ENCODE assay signal across 17 mouse cellular contexts in the genomic region with DNA sequence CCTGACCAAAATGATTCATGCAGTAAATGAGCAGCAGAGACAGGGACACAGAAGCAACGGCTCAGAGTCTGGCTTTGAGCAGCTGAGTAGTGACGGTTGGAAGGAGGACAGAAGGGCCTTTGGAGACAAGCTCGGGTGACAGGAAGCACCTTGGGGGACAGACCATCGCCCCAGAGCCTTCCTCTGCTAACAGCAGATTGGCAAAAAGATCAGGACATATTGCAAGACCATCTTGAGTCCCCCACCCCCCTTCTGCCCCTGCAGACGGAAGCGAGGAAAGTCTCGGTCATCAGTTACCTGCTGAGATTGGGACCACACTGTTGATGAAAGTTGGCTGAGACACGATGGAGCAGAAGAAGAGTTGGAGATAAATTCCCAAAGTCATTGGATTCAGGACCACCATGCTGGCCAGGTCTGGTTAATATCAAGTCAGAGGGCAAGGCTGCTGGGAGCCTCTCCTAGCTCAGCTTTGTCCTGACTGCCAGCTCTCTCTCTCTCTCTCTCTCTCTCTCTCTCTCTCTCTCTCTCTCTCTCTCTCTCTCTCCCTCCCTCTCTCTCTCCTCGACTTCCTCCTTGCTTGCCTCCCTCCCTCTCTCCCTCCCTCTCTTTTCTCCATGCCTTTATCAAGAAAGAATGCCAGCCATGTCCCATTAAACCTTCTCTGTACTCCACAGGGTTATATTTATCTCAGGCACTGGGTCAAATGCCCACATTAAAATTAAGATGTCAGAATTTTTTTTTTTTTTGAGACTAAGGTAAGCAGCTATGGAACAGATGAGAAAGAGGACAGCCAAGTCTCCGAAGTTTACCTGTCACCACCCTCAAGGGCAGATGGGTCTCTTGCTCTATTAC. TPM values are rescaled to one million over a fixed set of nuclear protein-coding genes. Genes with fewer than 3 reads are reported as not detected.
A peak's percentile ranks its signal among the peaks of the same experiment; 100 is the strongest.
DNase-seq lines count a peak whose midpoint lies in the region; ATAC-seq and TF ChIP-seq lines count a peak whose summit lies in the region.
"Had no signal": no experiment of that assay in that cellular context is flagged by ENCODE, and none has a peak within 500 bp of the region (broad histone marks: within the 10 kb centered on the region; RNA-seq: fewer than 3 reads in every experiment).

No protein-coding gene starts in this region.

- H3K9ac ChIP-seq in heart, embryonic 13.5 days = peak overlapping the region; percentile 72
- H3K9ac ChIP-seq: hindbrain, embryonic 12.5 days; limb, embryonic 15.5 days; lung, embryonic 14.5 days; neural tube, embryonic 15.5 days had no signal

- ATAC-seq in heart, embryonic 13.5 days (ENCODE audit: extremely low read depth, insufficient number of reproducible peaks, low FRiP score, low TSS enrichment) = no peak; the same call in 1 of the 2 replicates
- peak; percentile 61 for ATAC-seq in granulocyte monocyte progenitor cell, adult 5-6 weeks (replicated peaks; ENCODE audit: poor library complexity, severe bottlenecking)
- no peak for ATAC-seq in erythroid progenitor cell, adult 5-6 weeks (replicated peaks; ENCODE audit: low FRiP score, poor library complexity, severe bottlenecking)

- TF ChIP-seq POLR2A in thymus, adult 2 months (IDR thresholded peaks at IDR 0.05; ENCODE audit: control insufficient read depth, extremely low read depth, insufficient read depth, low read length, poor library complexity) = no peak

- no peak for DNase-seq in heart, adult 9 months (ENCODE audit: low spot score in 2 of 2)
- peak; percentile 26 for DNase-seq in MN1 (ENCODE audit: low spot score)
- no peak for DNase-seq in thymus, adult 2 months
- no peak for DNase-seq in cerebellum, adult 18-20 months
- no peak for DNase-seq in kidney, postnatal 10 days
- DNase-seq: cerebellum, adult 8-10 months; kidney, adult 18-20 months; kidney, postnatal 4 days; lung, embryonic 14.5 days had no signal

- no peaks in the 10 kb centered on the region for H3K36me3 ChIP-seq in heart, embryonic 13.5 days
- peaks cover 9% of the 10 kb centered on the region; the same call in 1 of the 2 replicates for H3K36me3 ChIP-seq in thymus, adult 2 months (ENCODE audit: control insufficient read depth, insufficient read depth, low read length)
- H3K36me3 ChIP-seq: hindbrain, embryonic 12.5 days; limb, embryonic 15.5 days; neural tube, embryonic 15.5 days had no signal

- peak overlapping the region; percentile 81 for H3K27ac ChIP-seq in heart, embryonic 13.5 days (replicated peaks)
- peak overlapping the region; percentile 88 for H3K27ac ChIP-seq in thymus, adult 2 months (ENCODE audit: control insufficient read depth, insufficient read depth, low read length)
- H3K27ac ChIP-seq: hindbrain, embryonic 12.5 days; limb, embryonic 15.5 days; neural tube, embryonic 15.5 days had no signal

- WGBS in heart, embryonic 13.5 days = 20% methylated on average over 10 of the region's 10 CpGs
- WGBS in thymus, adult 2 months = 9% methylated on average over 10 of the region's 10 CpGs

- H3K4me3 ChIP-seq in heart, embryonic 13.5 days = peak overlapping the region; percentile 47
- H3K4me3 ChIP-seq in thymus, adult 2 months (ENCODE audit: control insufficient read depth, insufficient read depth, low read length) = peak overlapping the region; percentile 56
- H3K4me3 ChIP-seq: hindbrain, embryonic 12.5 days; limb, embryonic 15.5 days; megakaryocyte, embryonic 14.5 days; neural tube, embryonic 15.5 days had no signal

- no peaks in the 10 kb centered on the region for H3K9me3 ChIP-seq in heart, embryonic 13.5 days
- H3K9me3 ChIP-seq: hindbrain, embryonic 12.5 days; limb, embryonic 15.5 days; neural tube, embryonic 15.5 days had no signal

- TF ChIP-seq CTCF in thymus, adult 2 months (IDR thresholded peaks at IDR 0.05; ENCODE audit: borderline replicate concordance, control insufficient read depth, extremely low read depth, insufficient read depth, low read length, poor library complexity) = no peak

- peak overlapping the region; percentile 66 for H3K4me2 ChIP-seq in heart, embryonic 13.5 days
- H3K4me2 ChIP-seq: hindbrain, embryonic 12.5 days; limb, embryonic 15.5 days; lung, embryonic 14.5 days; neural tube, embryonic 15.5 days had no signal

- peaks cover 53% of the 10 kb centered on the region for H3K4me1 ChIP-seq in heart, embryonic 13.5 days
- H3K4me1 ChIP-seq in thymus, adult 2 months (replicated peaks; ENCODE audit: control insufficient read depth, insufficient read depth, low read length) = peaks cover 41% of the 10 kb centered on the region
- H3K4me1 ChIP-seq: neural tube, embryonic 15.5 days had no signal

- peaks cover 4% of the 10 kb centered on the region; the same call in 1 of the 2 replicates for H3K27me3 ChIP-seq in heart, embryonic 13.5 days (replicated peaks)
- no peaks in the 10 kb centered on the region for H3K27me3 ChIP-seq in thymus, adult 2 months (ENCODE audit: control insufficient read depth, insufficient read depth, low read length)
- H3K27me3 ChIP-seq: hindbrain, embryonic 12.5 days; limb, embryonic 15.5 days; neural tube, embryonic 15.5 days had no signal

RNA-seq across cellular contexts. Expression of a gene that starts 14.1 kb away (rescaled TPM):
- polyA plus RNA-seq in heart, embryonic 13.5 days (2015; fragmentation: Nextera tagmentation; extraction: Ambion mirVana) = 8.1 and 8.3 TPM in 2 replicates
- not detected in 2 replicates for total RNA-seq in granulocyte monocyte progenitor cell, adult 5-6 weeks (2014; fragmentation: Nextera tagmentation)
- total RNA-seq in granulocyte monocyte progenitor cell, adult 5-6 weeks (2017) = not detected in 2 replicates
- 151 and 166 TPM in 2 replicates for polyA plus RNA-seq in thymus, adult 2 months (2012; rRNA removed)
- not detected in 2 replicates for total RNA-seq in erythroid progenitor cell, adult 5-6 weeks (2015; ENCODE audit: low replicate concordance)
- total RNA-seq in erythroid progenitor cell, adult 5-6 weeks (2017; ENCODE audit: low replicate concordance) = 0.26 TPM in 1 of 2 replicates, not detected in the other
- polyA plus RNA-seq: forebrain, embryonic 11.5 days had no signal
